Mouse (Mus musculus) cerebellum, adult 18-20 months (tissue): Measurements from ENCODE around the gene Camkv.

Experiments
- DNase-seq, 2 experiments: peaks; one replicate each; pipeline ENCODE4 v3.0.0; 2021

Camkv gene

GRCm38 (mm10) chr9:107993013-107993412 is 57.5 kb downstream of the Camkv start:
- no peak for DNase-seq

- DNase-seq = no peak
Measured at GRCm38 (mm10) chr9:107994464-107994863, 59.0 kb downstream of the Camkv start.

DNA sequence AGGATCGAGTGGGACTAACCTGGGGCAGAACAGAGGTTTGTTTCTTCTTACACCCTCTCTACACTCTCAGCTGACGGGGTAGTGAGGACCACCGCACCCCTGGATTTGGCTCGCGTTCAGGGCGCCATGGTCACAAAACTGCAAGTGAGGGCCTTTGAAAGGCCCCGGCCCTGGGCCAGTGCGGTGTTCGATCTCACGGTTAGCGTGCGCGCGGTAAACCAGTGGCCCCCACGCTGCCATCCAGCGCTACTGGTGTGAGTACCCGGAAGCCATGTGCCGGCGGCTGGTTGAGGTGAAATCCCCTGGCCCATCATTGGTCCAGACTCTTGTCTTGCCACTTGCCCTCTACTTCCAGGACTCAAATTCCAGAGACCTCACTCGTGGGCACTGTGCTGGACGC is 60.0 kb downstream of the Camkv start:
- DNase-seq = no peak

- no peak for DNase-seq
Measured at GRCm38 (mm10) chr9:107996049-107996448, 60.6 kb downstream of the Camkv start, which contains the start of gene Gm20662. TSS of gene Gm20662 (plus strand) at chr9:107996349.
